Mouse (Mus musculus) G1E-ER4 (cell line): ENCODE data around the gene Ppfia1. TPM values are rescaled to one million over a fixed set of nuclear protein-coding genes. Genes with fewer than 3 reads are reported as not detected.

ENCODE experiments used
- GATA1 ChIP-seq: IDR thresholded peaks from one replicate; pipeline ENCODE4 v1.8.0; 2012; ENCODE audit warnings: low read length, inconsistent platforms
- polyA plus RNA-seq: library from polyadenylated mRNA; stranded (reverse); fragments of >175 nt; gene quantifications from 2 replicates; pipeline ENCODE4 v1.2.3, GENCODE M21; 2012

Gene Ppfia1
- polyA plus RNA-seq: 80.6 and 94.0 TPM in 2 replicates

DNA sequence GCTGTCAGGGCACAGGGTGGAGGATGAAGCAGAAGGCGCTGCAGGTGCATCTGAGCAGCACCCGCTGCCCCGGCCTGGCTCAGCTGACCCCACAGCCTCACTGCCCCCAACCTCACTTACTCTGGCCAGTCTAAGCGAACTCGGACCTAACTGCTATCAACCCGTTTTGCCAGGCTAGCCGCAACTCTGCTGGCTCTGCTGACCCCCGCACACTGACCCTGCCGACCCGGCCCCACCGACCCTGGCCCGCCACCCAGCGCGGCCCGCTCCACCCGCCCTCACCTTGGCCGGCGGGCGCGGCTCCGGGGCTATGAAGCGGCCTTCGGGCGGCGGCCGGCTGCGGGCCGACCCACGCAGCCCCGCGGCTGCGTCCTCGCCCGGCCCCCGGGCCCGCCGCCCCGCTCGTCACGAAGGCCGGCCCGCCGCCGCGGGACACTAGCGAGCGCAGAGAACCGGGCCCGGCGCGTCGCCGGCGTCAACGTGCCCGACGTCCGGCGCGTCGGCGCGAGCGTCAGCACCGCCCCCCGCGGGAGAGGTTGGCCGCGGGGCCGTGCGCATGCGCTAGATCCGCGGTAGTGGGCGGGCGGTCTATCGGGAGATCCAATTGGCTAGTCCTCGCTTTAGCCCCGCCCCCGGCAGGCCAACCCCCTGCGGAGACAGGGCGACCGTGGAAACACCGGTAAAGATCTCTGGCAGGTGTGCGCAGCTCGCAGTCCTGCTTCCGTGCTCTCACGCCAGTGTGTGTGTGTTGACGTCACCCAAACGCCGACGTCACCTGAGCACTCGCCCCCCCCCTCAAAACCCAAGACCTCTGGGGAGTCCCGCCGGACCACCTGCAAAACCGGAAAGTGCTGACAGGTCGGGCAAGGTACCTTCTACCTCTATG, at the start of gene Ppfia1:
Gene Ppfia1 (minus strand): TSS at position 493 of the 886 bp plus-strand sequence.
- no peak for TF ChIP-seq GATA1

DNA sequence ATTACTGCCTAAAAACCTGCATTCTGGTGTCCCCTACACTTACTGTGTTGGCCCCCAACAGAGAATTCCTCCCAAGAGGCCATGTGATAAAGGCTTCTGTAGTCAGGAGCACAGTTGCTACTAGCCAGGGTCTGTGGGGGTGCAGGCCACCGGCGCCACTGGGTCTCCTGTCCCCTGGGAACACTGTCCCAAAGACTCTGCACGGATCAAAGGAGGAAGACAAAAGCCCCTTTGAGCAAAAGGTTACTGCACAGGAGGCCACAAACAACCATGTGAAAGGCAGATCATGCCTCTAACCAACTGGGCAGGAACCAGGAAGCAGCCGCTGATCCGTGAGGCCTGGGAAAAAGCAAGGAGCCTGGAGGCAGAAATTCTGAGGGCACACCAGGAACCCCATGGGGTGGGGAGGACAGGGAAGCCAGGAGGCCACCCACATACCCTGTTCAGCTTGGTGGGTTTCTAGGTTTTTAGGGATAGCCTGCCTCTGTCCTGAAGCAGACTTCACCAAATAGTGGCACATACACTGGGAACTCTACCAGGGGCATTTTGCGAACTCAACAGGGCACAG, 46.9 kb upstream of the Ppfia1 start:
- no peak for TF ChIP-seq GATA1

DNA sequence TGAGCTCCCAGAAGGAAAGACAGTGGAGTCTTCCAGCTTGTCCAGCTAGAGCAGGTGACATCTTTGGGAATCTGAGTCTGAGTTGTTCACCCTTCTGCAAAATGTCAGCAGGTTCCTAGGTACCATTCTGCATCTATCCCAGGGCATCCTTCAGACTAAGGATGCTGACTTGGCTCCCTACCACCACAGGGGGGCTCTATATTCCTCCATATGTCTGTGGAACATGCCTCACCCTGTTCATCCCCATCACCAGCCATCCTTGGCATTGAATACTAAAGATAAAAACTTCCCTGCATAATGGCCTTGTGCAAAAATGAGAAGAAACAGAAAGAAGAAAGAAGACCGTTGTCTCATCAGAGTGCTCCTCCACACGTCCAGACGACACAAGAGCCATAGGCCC, 36.0 kb upstream of the Ppfia1 start:
- no peak for TF ChIP-seq GATA1

DNA sequence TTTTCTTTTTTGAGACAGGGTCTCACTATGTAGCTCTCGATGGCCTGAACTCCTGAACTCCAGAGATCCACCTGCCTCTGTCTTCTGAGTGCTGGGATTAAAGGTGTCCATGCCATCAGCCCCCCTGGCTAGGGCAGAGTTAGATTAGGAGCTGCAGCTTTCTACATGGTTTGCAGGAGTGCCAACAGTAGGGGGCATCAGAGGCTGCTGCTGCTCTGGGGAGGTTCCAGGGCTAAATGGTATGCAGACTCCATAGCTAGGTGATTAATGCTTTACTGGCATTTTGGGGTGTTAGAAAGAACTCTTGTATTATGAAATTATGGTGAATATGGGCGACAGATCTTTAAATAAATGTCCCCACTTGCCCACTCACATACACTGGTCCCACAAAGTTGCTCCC, 33.8 kb upstream of the Ppfia1 start:
- no peak for TF ChIP-seq GATA1

DNA sequence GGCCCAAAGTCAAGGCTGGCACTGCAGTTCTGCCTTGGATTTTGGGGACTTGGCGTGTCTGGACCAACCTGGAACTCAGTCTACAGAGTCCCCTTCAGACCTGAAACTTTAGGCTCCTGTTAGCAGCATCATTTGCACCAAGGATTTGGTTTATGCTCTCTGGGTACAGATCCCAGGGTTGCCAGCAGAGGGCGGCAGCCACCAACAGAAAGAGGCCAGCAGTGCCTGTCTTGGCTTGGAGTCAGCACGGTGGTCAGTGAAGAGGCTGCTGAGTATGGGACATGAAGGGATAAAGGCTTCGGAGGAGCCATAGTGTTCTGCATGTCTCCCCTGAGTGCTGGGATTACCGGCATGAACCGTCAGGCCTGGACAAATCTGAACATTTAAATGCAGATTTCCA, 32.1 kb upstream of the Ppfia1 start:
- no peak for TF ChIP-seq GATA1

DNA sequence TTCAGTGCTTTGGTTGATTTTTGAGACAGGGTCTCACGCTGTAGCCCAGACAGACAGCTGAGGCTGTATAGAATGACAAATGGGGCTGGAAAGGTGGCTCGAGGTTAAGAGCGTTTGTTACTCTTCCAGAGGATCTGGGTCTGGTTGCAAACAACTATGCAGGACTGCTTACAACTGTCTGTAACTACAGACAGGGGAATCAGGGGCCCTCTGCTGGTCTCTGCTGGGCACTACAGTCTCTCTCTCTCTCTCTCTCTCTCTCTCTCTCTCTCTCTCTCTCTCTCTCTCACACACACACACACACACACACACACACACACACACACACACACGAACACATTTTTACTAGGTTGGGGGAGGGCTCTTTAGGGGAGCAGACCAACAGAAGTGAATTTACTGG, 30.1 kb upstream of the Ppfia1 start:
- no peak for TF ChIP-seq GATA1

DNA sequence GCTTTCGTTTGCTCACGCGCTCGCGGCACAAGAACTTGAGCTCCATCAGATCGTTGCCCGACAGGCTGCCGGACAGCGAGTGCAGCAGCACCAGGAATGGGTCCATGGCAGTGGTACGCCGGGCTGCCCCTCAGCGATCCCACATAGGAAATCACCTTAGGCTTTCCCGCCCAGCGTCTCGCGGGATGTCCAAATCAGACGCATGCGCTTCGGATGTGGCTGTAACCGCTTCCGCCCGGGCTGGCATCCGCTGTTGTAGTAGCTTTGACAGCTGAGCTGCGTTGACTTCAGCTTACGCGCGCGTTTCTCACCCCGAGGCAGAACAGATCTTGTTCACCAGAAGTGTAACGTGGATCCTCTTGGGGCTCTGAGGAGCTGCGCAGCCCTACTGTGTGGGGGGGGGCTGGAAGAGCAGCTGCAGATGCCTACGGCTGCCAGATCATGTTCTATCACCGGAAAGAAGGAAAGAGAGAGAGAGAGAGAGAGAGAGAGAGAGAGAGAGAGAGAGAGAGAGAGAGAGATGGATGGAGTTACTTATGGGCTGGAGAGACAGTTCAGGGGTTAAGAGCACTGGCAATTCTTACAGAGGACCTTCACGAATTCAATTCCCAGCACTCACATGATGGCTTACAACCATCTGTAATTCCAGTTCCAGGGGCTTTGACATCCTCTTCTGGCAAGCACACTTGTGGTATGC, 28.9 kb upstream of the Ppfia1 start, which contains the start of gene Fadd:
Gene Fadd (minus strand): TSS at position 180 of the 697 bp plus-strand sequence.
- TF ChIP-seq GATA1: no peak

DNA sequence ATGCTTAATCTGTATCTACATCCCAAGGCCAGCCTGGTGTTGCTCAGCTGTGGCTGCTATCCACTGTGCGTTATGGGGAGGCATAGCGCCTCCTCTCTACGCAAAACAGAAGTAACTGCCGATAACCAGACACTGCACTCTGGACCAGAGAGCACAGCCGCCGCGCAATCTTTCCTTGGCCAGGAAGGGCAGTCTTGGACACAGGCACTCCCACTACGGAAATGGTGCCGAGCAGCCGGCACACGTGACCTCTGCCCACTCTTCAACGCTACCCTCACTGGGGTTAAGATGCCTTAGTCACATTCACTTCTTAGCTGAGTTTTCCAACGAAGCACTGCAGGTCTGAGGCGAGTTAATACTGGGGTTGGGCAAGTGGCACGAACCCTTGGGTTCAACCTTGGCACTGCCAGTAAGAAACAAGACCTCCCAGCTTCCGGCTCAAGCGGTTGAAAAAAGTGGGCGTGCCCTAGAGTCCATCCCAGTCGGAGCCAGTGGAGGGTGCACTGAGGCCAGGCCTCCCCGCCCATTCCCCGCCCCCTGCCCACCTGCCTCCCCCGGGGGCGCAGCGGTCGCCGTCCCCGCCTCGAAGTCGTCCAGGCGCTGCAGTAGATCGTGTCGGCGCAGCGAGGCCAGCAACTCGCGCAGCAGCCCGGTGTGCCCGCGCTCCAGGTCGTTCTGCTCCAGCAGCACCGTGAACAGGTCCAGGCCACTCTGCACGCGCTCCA, 28.2 kb upstream of the Ppfia1 start:
- no peak for TF ChIP-seq GATA1

DNA sequence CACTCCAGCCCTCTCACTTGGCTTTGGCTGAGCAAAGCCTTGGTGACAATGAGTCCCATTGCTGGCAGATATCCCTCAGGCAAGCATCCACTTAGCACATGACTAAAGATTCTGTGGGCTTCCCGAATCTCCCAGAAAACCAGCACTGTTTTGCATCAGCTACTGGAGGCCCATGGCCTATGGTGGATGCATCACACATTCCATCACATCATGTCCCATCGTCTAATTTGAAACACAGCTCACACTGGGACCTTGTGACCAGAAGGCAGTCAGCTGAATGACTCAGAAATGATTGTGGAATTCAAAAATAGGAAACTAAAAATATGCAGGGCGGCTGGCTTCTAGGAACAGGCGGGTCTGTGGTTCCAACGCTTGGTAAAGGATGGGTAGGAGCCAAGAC, 24.3 kb upstream of the Ppfia1 start:
- no peak for TF ChIP-seq GATA1

DNA sequence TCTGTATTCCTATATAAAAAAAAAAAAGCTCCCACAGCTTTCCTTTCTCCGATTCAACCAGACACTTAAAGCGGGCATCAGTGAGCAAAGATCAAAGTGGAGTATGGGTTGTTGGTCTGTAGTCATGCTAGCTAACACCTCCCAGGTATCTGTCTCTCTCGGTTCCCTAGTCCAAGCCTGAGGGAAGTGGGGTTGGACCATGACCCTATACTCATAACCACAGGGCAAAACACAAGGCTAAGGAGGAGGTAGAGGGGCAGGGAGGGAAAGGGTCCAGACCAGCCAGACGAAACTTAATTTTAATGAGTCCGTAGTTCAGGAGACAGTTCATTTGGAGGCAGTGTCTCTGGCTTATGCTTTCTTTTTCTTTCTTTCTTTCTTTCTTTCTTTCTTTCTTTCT, 18.7 kb upstream of the Ppfia1 start:
- TF ChIP-seq GATA1: no peak

DNA sequence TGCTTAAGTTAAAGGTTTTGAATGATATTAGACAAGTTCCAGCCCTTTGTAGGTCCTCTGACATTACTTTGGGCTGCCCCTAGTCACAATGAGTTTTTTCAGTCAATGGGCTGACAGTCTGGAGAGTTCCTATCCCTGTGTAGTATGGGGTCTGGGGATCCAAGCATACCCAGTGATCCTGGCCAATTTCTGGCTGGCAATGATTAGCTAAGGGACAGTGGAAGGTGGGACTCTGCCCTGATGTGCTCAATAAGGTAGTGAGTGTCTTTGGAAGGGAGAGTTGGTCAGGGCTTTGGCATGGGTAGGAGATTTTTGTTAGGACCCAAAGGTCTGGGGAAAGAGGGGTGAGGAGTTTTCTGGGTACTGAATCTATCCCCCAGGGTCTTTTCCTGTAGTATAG, 18.1 kb upstream of the Ppfia1 start:
- no peak for TF ChIP-seq GATA1

DNA sequence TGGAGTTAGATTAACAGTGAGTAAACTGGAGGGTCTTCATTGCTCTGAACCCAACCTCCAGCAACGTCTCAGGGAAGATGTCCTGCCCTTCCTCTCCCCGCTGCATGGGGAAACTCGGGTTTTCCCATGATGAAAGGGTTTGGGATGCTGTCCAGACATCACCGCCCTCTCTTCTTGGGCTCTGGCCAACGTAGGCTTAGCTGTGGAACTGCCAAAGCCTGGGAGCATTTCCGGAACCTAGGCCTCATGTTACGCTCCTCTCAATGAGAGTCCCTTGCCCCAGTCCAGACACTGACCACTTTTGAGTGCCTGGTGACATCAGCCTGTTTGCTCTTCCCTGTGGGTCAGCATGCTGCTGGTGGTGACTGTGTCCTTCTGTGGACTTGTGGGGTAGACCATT, 15.9 kb upstream of the Ppfia1 start:
- no peak for TF ChIP-seq GATA1

DNA sequence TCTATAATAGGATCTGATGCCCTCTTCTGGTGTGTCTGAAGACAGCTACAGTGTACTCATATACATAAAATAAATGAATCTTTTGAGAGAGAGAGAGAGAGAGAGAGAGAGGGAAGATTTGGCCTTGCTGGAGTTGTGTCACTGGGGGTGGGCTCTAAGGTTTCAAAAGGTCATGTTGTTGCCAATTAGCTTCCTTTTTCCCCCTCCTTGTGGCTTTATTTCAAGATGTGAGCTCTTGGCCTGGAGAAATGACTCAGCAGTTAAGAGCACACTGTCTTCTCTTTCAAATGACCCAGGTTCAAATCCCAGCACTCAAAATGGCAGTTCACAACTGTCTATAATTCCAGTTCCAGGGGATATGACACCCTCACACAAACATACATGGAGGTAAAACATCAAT, 14.6 kb upstream of the Ppfia1 start:
- no peak for TF ChIP-seq GATA1

DNA sequence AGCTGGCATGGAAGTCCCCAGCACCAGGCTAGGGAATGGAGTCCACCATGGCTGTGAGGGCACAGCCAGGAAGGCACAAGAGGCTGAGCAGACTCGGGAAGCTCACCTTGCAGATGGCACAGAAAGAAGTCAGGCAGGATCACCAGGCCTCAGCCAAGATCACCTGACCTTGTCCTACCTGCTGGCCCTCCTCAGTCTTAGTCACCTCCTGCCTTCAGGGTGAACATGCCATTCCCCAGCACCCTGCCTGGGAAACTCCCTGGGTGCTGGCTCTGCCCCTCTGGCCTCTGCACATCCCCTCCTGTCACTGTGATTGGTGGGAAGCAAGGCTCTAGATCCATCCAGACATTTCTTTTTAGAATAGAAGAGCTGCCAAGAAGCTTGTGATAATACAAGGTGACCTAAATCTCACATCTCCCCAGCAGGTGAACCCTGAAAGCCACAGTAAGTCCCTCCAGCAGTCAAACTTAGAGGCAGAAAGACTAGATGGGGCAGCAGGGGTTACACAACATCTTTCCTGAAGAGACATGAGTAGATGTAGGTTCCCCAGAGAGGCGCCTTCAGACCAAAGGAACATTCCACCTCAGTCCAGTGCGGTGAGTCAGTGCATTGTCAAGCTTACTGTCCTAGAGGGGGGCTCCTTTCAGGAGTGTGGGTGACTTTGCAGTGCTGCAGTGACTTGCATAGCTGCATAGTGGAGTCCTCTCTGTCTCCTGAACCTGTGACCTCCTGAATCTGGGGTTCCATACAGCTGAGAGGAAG, 13.6 kb upstream of the Ppfia1 start:
- no peak for TF ChIP-seq GATA1
